Mouse (Mus musculus) CH12.LX (cell line): Measurements from ENCODE around the gene Ezr. TPM values are rescaled to one million over a fixed set of nuclear protein-coding genes. Genes with fewer than 3 reads are reported as not detected.
"Not testable (repeated sequence)": the region's sequence is repeated elsewhere in the genome, so short reads cannot be mapped to it uniquely, and the experiment has no call there.

ENCODE experiments used
- DNase-seq: peaks from one replicate; pipeline ENCODE4 v3.0.0-alpha.2; 2013; ENCODE audit errors: extremely low read depth
- H3K27ac ChIP-seq: 2 replicates; pipeline ENCODE4 v1.5.1; 2012; ENCODE audit warnings: low read depth, mild to moderate bottlenecking, control low read depth, moderate library complexity; ENCODE audit not compliant: insufficient read depth
- H3K27me3 ChIP-seq: replicated peaks from 2 replicates; pipeline ENCODE3; 2012; ENCODE audit warnings: inconsistent platforms
- H3K36me3 ChIP-seq, 2 experiments: replicated peaks in 1 of 2; 2 replicates each; pipeline versions ENCODE3 to v1.6.1; 2012; ENCODE audit warnings: inconsistent platforms in 1 of 2, low read length in 1 of 2, mild to moderate bottlenecking in 1 of 2, mixed read lengths in 1 of 2, moderate library complexity in 1 of 2; ENCODE audit not compliant: control insufficient read depth in 1 of 2, insufficient read depth in 1 of 2
- H3K4me1 ChIP-seq, 2 experiments: 2 replicates each; pipeline ENCODE4 v1.6.1; 2012; ENCODE audit warnings: inconsistent platforms in 1 of 2, moderate library complexity in 1 of 2; ENCODE audit not compliant: insufficient read depth in 2 of 2, control insufficient read depth in 1 of 2
- H3K4me2 ChIP-seq: 2 replicates; pipeline ENCODE4 v1.6.1; 2012; ENCODE audit warnings: low read depth, mild to moderate bottlenecking, control low read depth; ENCODE audit not compliant: poor library complexity, insufficient read depth, severe bottlenecking
- H3K4me3 ChIP-seq, 3 experiments: fragments of 150-350 bp in 1 of 3; sonication (generic) in 1 of 3; replicated peaks in 1 of 3; 2 replicates each; pipeline versions ENCODE3 to v1.5.1; 2011 to 2012; ENCODE audit warnings: low read depth in 2 of 3, low read length in 2 of 3, mild to moderate bottlenecking in 2 of 3, moderate library complexity in 2 of 3, control low read depth in 1 of 3, improper control_type of control experiment in 1 of 3, inconsistent platforms in 1 of 3, mixed read lengths in 1 of 3; ENCODE audit not compliant: poor library complexity in 1 of 3
- H3K79me2 ChIP-seq: replicated peaks from 2 replicates; pipeline ENCODE4 v1.6.1; 2012; ENCODE audit warnings: mild to moderate bottlenecking, moderate library complexity; ENCODE audit not compliant: control insufficient read depth, poor library complexity, insufficient read depth, severe bottlenecking; ENCODE audit errors: extremely low read depth
- H3K9ac ChIP-seq: 2 replicates; pipeline ENCODE4 v1.6.1; 2012; ENCODE audit warnings: low read depth, mild to moderate bottlenecking, control low read depth, moderate library complexity; ENCODE audit not compliant: insufficient read depth
- H3K9me3 ChIP-seq: replicated peaks from 2 replicates; pipeline ENCODE3; 2012; ENCODE audit warnings: low read length, inconsistent platforms, mixed read lengths
- CTCF ChIP-seq, 2 experiments: IDR thresholded peaks in 1 of 2; conservative IDR thresholded peaks in 1 of 2; 2 replicates each; pipeline ENCODE4 v1.5.1; 2011 to 2012; ENCODE audit warnings: low read depth in 2 of 2, low read length in 2 of 2, improper control_type of control experiment in 1 of 2, inconsistent platforms in 1 of 2, mild to moderate bottlenecking in 1 of 2, moderate library complexity in 1 of 2
- RAD21 ChIP-seq: IDR thresholded peaks from 2 replicates; pipeline ENCODE4 v1.6.1; 2011; ENCODE audit warnings: low read depth, mild to moderate bottlenecking, low read length, improper control_type of control experiment, moderate library complexity
- SMC3 ChIP-seq: IDR thresholded peaks from 2 replicates; pipeline ENCODE4 v1.6.1; 2011; ENCODE audit warnings: low read depth, low read length, improper control_type of control experiment
- dilution Hi-C: fragments of 300-500 bp; cut with MboI; formaldehyde crosslinking; loops from 2 replicates; pipeline ENCODE4 v1.14.3; 2020; ENCODE audit warnings: low sequenced_read_pairs; ENCODE audit not compliant: extremely low pct_unique_long_range_greater_than_20kb, extremely low pct_ligation_motif_present
- in situ Hi-C: fragments of 300-500 bp; cut with MboI; formaldehyde crosslinking; loops from 3 replicates; pipeline ENCODE4 v1.14.3; 2019; ENCODE audit warnings: low sequenced_read_pairs, low pct_ligation_motif_present, low pct_unique_long_range_greater_than_20kb, mixed read lengths
- polyA plus RNA-seq: library from polyadenylated mRNA; unstranded; fragments of >175 nt; gene quantifications from 2 replicates; pipeline ENCODE4 v1.2.1, GENCODE M21; 2012; ENCODE audit warnings: low read depth; ENCODE audit not compliant: insufficient read length
- total RNA-seq, 2 experiments: library from RNA; depleted of rRNA; stranded (reverse); fragments of 300-350 nt in 1 of 2; fragments of >200 nt in 1 of 2; gene quantifications; 2 replicates each; pipeline ENCODE4 v1.2.3; 2012 to 2014

Gene Ezr
- total and polyA plus RNA-seq, 3 experiments: 107 to 207 (median 123) TPM

DNA sequence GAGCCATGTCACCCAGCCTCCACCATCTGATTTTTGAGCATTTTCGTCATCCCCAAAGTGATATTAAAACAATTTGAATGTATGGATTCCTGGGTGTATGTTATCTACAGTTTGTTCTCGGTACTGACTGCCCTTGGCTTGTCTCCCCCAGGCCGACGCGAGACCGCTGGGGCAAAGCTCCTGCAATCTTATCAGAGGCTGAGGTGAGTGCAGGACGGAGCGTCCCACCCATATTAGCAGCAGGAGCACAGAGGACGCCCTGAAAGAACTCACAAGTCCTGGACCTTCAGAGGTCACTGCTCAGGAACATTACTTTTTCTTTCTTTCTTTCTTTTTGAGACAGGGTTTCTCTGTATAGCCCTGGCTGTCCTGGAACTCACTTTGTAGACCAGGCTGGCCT is 83.1 kb downstream of the Ezr start:
- H3K27me3 ChIP-seq, dilution Hi-C loops, in situ Hi-C loops, H3K4me1 ChIP-seq, H3K79me2 ChIP-seq, H3K4me2 ChIP-seq, H3K27ac ChIP-seq, H3K4me3 ChIP-seq, H3K9me3 ChIP-seq, DNase-seq, H3K9ac ChIP-seq: not testable (repeated sequence)
- H3K36me3 ChIP-seq: peaks cover 3 to 21% of the 10 kb centered on the region in 2 experiments

GRCm38 (mm10) chr17:6697224-6697775 is 85.3 kb downstream of the Ezr start:
- peaks cover 3 to 20% of the 10 kb centered on the region in 2 experiments for H3K36me3 ChIP-seq
- peak; percentile 52 for DNase-seq
- H3K9me3 ChIP-seq, in situ Hi-C loops, H3K27me3 ChIP-seq: not testable (repeated sequence)
- TF ChIP-seq CTCF (conservative IDR thresholded peaks at IDR 0.05 in 1 of 2, IDR thresholded peaks at IDR 0.05 in 1 of 2; ENCODE audit: low read depth in 2 of 2, low read length in 2 of 2) (peak; percentile 11 to 28; a peak in 2 of 4 replicates), SMC3 (peak; percentile 10), RAD21 (peak; percentile 5)
- TF ChIP-seq, all 38 proteins: peak for 3; not testable (repeated sequence) for 35
- H3K4me3 ChIP-seq, H3K27ac ChIP-seq, H3K79me2 ChIP-seq, H3K9ac ChIP-seq, H3K4me2 ChIP-seq, H3K4me1 ChIP-seq, dilution Hi-C loops: not testable (repeated sequence)

DNA sequence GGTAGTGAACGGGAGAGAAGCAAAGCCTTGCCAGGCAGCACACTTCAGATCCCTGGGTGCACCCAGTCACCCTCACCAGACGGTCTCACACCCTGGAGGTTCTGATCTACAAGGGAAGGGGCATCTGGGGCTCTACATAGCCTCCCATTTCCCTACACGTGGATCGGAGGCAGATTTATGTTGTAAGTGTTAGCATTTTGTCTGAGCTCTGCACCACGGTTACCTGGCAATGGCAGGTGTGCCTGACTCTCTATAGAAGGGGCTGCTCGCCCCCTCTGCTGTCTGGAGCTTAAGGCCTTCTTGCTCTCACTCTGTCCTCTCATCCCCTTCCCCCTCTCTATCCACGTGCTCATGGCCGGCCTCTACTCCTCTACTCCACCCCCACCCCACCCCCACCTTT is 86.1 kb downstream of the Ezr start:
- H3K9ac ChIP-seq, H3K79me2 ChIP-seq, H3K4me3 ChIP-seq, dilution Hi-C loops, H3K4me1 ChIP-seq, H3K4me2 ChIP-seq, H3K27ac ChIP-seq, H3K27me3 ChIP-seq, DNase-seq, in situ Hi-C loops, H3K9me3 ChIP-seq: not testable (repeated sequence)
- peaks cover 3 to 17% of the 10 kb centered on the region in 2 experiments for H3K36me3 ChIP-seq

DNA sequence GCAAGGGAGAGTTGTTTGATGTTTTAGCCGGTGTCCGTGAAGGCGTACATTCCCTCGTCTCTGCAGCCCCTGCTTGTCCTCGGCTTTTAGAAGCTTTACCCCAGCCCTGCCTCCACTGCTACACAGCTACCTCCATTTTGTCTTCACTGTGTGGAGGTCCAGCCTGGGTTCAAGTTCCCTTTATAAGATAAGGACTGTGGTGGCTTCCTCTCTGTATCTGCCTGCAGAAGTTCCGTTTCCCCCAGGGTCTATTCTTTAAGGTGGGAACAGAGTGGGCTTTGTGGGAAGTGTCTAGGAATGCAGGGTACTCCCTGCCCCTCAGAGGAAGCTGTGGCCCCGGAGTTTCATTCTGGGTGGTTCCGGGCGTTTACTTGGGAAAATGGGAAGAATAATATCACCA is 86.9 kb downstream of the Ezr start:
- H3K27me3 ChIP-seq, DNase-seq, H3K4me2 ChIP-seq, dilution Hi-C loops, H3K4me1 ChIP-seq, in situ Hi-C loops, H3K79me2 ChIP-seq, H3K9ac ChIP-seq, H3K9me3 ChIP-seq, H3K4me3 ChIP-seq, H3K27ac ChIP-seq: not testable (repeated sequence)
- H3K36me3 ChIP-seq: peaks cover 3 to 16% of the 10 kb centered on the region in 2 experiments
